Mouse (Mus musculus) kidney, embryonic 14.5 days (tissue): ENCODE data around the gene Lasp1. TPM values are rescaled to one million over a fixed set of nuclear protein-coding genes. Genes with fewer than 3 reads are reported as not detected.

Experiments used
- ATAC-seq: fragments of 200-750 bp; cut with Nextera tagmentation; 2 replicates; pipeline ENCODE4 v1.8.0; 2017; ENCODE audit warnings: moderate number of reproducible peaks, mild to moderate bottlenecking, moderate TSS enrichment, moderate library complexity; ENCODE audit not compliant: low FRiP score, low TSS enrichment
- H3K27ac ChIP-seq: fragments of 300-500 bp; sonication (generic); 2 replicates; pipeline ENCODE4 v1.5.1; 2014; ENCODE audit warnings: low read depth, mild to moderate bottlenecking, low read length, moderate library complexity, mixed read lengths
- H3K27me3 ChIP-seq: fragments of 300-500 bp; sonication (generic); 2 replicates; pipeline ENCODE4 v1.6.1; 2014; ENCODE audit warnings: mild to moderate bottlenecking, low read length; ENCODE audit not compliant: control insufficient read depth, insufficient read depth
- H3K36me3 ChIP-seq: fragments of 300-500 bp; sonication (generic); 2 replicates; pipeline ENCODE4 v1.6.1; 2014; ENCODE audit warnings: low read length, mixed read lengths; ENCODE audit not compliant: control insufficient read depth, insufficient read depth
- H3K4me1 ChIP-seq: fragments of 300-500 bp; sonication (generic); 2 replicates; pipeline ENCODE4 v1.6.1; 2014; ENCODE audit warnings: low read length, mixed read lengths; ENCODE audit not compliant: control insufficient read depth, insufficient read depth
- H3K4me2 ChIP-seq: fragments of 300-500 bp; sonication (generic); replicated peaks from 2 replicates; pipeline ENCODE4 v1.6.1; 2014; ENCODE audit warnings: low read depth, mild to moderate bottlenecking, low read length
- H3K4me3 ChIP-seq: fragments of 300-500 bp; sonication (generic); 2 replicates; pipeline ENCODE4 v1.5.1; 2014; ENCODE audit warnings: mild to moderate bottlenecking, low read length
- H3K9ac ChIP-seq: fragments of 300-500 bp; sonication (generic); 2 replicates; pipeline ENCODE4 v1.6.1; 2014; ENCODE audit warnings: low read depth, mild to moderate bottlenecking, low read length, moderate library complexity
- H3K9me3 ChIP-seq: fragments of 300-500 bp; sonication (generic); 2 replicates; pipeline ENCODE4 v1.6.1; 2016; ENCODE audit warnings: low read length; ENCODE audit not compliant: control insufficient read depth
- WGBS: fragments of 180-500 bp; shearing (Covaris S2); extraction: QIAGEN DNeasy Blood & Tissue Kit; methylation state at CpG from one replicate; pipeline ENCODE4 v1.1.7; 2014; 5-methylcytosine and 5-hydroxymethylcytosine counted together
- polyA plus RNA-seq: library from polyadenylated mRNA; unstranded; fragments of >200 nt; fragmentation: Nextera tagmentation; extraction: Ambion mirVana; gene quantifications from 2 replicates; pipeline ENCODE4 v1.2.1, GENCODE M21; 2014

Lasp1 gene
- polyA plus RNA-seq, 1 experiment from 2014 or later: 57.2 TPM

DNA sequence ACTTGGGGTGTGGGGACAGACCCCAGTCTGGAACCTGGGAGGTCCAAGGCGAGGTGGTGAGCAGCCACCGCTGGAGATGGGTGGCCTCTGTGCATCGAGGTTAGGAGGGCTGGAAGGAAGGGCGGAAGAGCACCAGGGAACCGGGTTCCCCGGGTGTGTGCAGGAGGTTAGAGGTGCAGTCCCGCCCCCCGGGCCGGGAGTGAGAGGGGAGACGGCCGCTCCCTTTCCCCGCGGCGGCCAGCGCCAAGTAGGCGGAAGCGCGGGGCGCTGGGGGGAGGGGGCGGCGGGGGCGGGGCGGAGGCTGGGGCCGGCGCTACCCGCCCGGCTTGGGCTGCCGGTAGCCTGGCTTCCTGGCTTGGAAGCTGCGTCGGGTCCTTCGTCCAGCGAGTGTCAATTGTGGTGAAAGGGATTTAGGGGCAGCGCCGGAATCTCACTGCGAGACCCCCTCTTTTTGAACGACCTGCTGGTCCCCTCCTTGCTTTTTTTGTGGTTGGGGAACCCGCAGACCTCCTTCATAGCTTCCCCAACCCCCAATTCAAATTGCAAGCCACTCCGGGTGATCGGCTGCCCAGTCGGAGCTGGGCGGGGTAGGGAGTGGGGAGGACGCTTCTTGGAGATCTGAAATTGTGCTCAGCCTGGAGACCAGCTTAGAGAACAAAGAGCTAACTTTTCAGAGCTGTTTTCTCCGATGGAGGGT is 1.3 kb downstream of the Lasp1 start:
- peak overlapping the region; percentile 94 for H3K4me3 ChIP-seq
- H3K4me1 ChIP-seq: peaks cover 30% of the 10 kb centered on the region
- no peaks in the 10 kb centered on the region for H3K36me3 ChIP-seq
- no peaks in the 10 kb centered on the region for H3K27me3 ChIP-seq
- H3K9ac ChIP-seq: peak overlapping the region; percentile 89
- H3K9me3 ChIP-seq: no peaks in the 10 kb centered on the region
- peak overlapping the region; percentile 69 for H3K4me2 ChIP-seq
- WGBS: under 1% methylated on average over 21 of the region's 43 CpGs
- ATAC-seq: peak; percentile 67
- H3K27ac ChIP-seq: peak overlapping the region; percentile 97

DNA sequence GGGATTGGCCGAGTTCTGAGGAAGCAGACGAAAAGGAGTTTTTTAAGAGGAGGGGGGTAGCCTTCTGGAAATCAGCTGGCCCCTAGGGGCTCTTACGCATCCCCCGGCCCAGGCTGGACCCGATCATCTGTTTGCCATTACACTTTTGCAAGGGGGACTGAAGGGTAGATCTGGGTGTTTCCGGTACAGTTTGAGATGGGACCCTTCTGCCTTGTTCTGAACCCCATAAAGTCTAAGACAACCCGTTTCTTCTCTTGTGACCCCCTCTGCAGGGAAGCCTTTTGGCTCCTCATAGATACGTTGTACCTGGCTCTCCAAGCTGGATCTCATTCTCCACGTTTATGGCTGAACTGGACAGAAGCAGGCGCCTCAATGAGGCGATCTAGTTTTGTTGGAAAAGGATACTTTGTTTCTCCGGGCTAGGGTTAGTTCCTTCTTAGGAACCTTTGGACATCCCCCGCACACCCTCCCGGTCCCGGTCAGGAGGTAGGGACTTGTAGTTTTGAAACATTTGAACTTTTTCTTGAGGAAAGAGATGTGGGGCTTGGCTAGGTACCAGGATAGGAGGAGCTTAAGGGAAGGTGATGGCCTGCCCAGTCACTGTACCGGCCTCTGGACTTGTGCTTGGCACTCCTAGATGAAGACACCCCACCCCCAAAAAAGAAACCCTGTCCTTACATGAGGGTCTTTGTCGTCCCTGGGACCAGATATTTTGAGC is 2.0 kb downstream of the Lasp1 start:
- peak overlapping the region; percentile 69 for H3K4me2 ChIP-seq
- H3K4me1 ChIP-seq: peaks cover 37% of the 10 kb centered on the region
- peak overlapping the region; percentile 94 for H3K4me3 ChIP-seq
- H3K9ac ChIP-seq: peak overlapping the region; percentile 89
- peak overlapping the region; percentile 97 for H3K27ac ChIP-seq
- no peaks in the 10 kb centered on the region for H3K27me3 ChIP-seq
- no peaks in the 10 kb centered on the region for H3K9me3 ChIP-seq
- no peak for ATAC-seq
- 3% methylated on average over 17 of the region's 17 CpGs for WGBS
- H3K36me3 ChIP-seq: no peaks in the 10 kb centered on the region

DNA sequence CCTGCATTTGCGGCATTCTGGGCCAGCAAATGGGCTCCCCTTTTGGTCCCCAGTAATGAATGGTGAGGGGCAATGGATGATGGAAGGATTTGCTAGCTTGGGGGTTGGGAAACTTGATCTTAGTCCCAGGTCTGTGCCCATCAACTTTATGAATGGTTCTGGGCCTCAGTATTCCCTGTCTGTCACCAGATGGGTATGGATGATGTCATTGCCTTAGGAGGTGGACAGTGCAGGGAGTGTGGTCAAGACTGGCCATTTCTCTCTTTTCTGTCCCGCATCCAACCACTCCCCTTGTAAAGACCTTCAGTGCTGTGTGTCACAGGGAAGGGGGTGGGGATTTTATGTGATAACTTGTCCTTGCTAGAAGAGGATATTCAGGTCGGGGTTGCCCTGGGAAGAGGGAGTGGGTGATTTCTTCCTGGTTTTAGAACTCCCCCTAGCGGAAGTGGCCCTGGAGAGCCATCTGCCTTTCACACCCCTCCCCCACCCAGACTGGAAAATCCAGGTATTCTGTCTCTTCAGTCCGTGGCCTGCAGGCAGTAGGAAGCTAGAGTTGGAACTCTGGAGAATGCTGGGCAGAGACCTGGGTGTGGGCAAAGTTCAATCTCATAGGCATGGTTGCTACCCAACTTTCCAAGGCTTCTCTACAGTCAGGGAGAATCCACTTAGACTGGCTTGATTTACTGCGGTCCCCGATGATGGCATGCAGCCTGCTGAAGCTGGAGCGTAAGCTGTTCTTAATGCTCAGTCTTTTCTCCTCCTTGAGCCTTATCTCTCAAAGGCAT is 2.8 kb downstream of the Lasp1 start:
- Histone ChIP-seq H3K4me2 (peak overlapping the region; percentile 69), H3K4me3 (peak overlapping the region; percentile 94), H3K27ac (peak overlapping the region; percentile 97; the same call in 1 of the 2 replicates), H3K4me1 (peaks cover 44% of the 10 kb centered on the region), H3K9me3 (no peaks in the 10 kb centered on the region), H3K27me3 (no peaks in the 10 kb centered on the region), H3K9ac (peak overlapping the region; percentile 89; the same call in 1 of the 2 replicates), H3K36me3 (no peaks in the 10 kb centered on the region)
- ATAC-seq: no peak
- WGBS: 19% methylated on average over 8 of the region's 8 CpGs

DNA sequence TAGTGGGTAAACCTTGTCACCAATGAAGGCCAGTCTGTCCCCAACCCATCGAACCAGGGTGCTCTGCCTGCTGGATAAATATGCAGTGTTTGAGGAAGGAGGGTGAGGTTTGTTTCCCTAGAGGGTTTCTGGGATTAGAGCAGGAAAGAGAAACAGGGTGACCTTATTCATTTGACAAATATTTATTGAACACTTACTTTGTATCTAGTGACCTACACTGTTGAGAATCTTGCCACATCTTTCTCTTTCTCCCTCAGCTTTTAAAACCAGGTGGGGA is 3.3 kb downstream of the Lasp1 start:
- Histone ChIP-seq H3K9me3 (no peaks in the 10 kb centered on the region), H3K4me3 (peak overlapping the region; percentile 94; the same call in 1 of the 2 replicates), H3K9ac (peak overlapping the region; percentile 42; the same call in 1 of the 2 replicates), H3K4me1 (peaks cover 49% of the 10 kb centered on the region), H3K36me3 (0 out of 2 replicates have a peak, but pooled peaks cover 3% of the 10 kb centered on the region), H3K27ac (no peak overlapping the region), H3K27me3 (no peaks in the 10 kb centered on the region), H3K4me2 (peak overlapping the region; percentile 69)
- 52% methylated on average over 1 of the region's 1 CpGs for WGBS
- no peak for ATAC-seq

DNA sequence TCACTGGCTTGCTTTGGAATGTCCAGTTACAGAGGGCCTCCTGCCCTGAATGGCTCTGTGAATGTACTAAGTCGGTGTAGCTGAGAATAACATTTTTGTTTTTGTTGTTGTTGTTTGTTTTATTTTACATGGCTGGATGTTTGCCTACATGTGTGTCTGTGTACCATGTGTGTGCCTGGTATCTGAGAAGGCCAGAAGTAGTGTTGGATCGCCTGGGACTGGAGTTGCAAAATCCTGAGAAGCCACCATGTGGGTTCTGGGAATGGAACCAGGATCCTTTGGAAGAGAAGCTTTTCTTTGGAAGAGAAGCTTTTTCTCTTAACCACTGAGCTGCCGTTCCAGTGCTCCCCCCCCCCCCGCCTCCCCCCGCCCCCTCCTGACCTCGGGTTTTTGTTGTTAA is 3.7 kb downstream of the Lasp1 start:
- Histone ChIP-seq H3K4me3 (no peak overlapping the region), H3K9me3 (no peaks in the 10 kb centered on the region), H3K4me2 (0 out of 2 replicates have a peak overlapping the region, but pooled peaks have one; percentile 69), H3K27ac (no peak overlapping the region), H3K4me1 (peaks cover 53% of the 10 kb centered on the region), H3K9ac (no peak overlapping the region), H3K36me3 (0 out of 2 replicates have a peak, but pooled peaks cover 3% of the 10 kb centered on the region), H3K27me3 (no peaks in the 10 kb centered on the region)
- no peak for ATAC-seq
- WGBS: 47% methylated on average over 6 of the region's 6 CpGs

DNA sequence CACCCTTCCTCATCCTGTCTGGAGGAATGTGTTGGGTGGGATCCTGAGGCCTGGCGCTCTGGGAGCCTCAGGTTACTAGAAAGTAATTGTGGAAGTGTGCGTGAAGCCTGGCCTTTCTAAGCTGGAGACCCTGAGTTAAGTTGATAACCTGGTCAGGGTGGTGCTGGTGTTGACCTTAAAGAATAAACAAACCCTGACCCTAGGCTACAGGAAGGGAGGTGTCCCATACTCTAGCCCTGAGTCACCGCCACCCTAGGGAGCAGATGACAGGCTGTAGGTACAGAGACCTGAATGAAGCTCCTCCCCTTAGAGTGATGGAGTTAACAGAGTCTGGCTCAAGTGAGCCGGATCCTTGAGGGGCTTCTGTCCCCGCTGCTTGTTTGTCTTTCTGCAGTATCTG is 5.0 kb downstream of the Lasp1 start:
- WGBS: 56% methylated on average over 5 of the region's 5 CpGs
- Histone ChIP-seq H3K4me1 (peaks cover 66% of the 10 kb centered on the region), H3K36me3 (0 out of 2 replicates have a peak, but pooled peaks cover 5% of the 10 kb centered on the region), H3K27me3 (no peaks in the 10 kb centered on the region), H3K27ac (peak overlapping the region; percentile 86; the same call in 1 of the 2 replicates), H3K4me2 (no peak overlapping the region; the same call in 1 of the 2 replicates), H3K9me3 (no peaks in the 10 kb centered on the region), H3K4me3 (no peak overlapping the region), H3K9ac (no peak overlapping the region)
- ATAC-seq: no peak

DNA sequence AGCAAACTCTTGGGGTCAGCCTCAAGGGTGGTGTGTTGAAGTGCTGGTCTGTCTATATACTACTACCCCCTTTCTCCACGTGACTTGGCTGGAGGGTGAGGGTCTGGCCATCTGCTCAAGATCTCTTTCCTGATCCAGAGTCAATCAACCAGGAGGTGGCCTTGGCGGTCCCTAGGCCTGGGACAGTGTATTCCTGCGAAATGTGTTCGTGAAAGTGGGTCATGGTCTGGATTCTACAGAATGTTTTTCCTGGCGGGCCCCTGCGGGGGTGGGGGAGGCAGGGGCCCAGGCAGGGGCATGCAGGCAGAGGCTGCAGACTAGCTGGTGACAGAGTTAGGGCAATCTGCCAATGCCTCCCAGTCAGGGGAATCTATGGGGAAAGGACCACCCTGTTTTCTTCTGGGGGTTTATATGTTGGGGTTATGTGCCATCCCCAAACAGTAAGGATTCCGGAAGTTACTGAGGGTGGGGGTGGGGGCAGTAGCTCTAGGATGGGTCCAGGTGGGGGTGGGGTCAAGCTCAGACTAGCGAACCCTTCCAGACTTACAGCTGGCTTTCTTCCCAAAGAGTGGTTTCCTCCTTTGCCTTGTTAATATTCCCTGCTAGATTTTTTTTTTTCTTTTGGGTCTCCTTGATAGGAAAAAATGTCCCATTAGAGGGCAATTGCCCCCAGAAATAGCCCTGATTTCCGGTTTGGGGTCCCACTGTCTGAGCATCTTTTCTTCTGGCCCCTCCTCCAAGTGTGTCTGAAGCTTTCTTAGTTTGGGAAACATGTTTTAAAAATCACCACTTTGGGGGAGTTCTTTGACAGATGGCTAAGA is 6.3 kb downstream of the Lasp1 start:
- peak; percentile 11; the same call in 1 of the 2 replicates for ATAC-seq
- H3K9ac ChIP-seq: peak overlapping the region; percentile 37; the same call in 1 of the 2 replicates
- H3K9me3 ChIP-seq: no peaks in the 10 kb centered on the region
- H3K27ac ChIP-seq: peak overlapping the region; percentile 86
- H3K4me1 ChIP-seq: peaks cover 77% of the 10 kb centered on the region
- H3K36me3 ChIP-seq: peaks cover 14% of the 10 kb centered on the region; the same call in 1 of the 2 replicates
- H3K4me2 ChIP-seq: peak overlapping the region; percentile 17
- H3K27me3 ChIP-seq: no peaks in the 10 kb centered on the region
- peak overlapping the region; percentile 3; the same call in 1 of the 2 replicates for H3K4me3 ChIP-seq
- 12% methylated on average over 9 of the region's 9 CpGs for WGBS
